Mouse (Mus musculus): ENCODE data around the gene Ginm1. TPM values are rescaled to one million over a fixed set of nuclear protein-coding genes. Genes with fewer than 3 reads are reported as not detected.

Ginm1 gene
- polyA plus RNA-seq, 1 experiment from 2014 or later: 75.7 TPM

- Histone ChIP-seq H3K4me1 (peaks cover 20% of the 10 kb centered on the region), H3K9ac (no peak overlapping the region), H3K27ac (no peak overlapping the region), H3K27me3 (no peaks in the 10 kb centered on the region), H3K4me3 (no peak overlapping the region), H3K36me3 (no peaks in the 10 kb centered on the region), H3K4me2 (no peak overlapping the region), H3K9me3 (no peaks in the 10 kb centered on the region)
- 78% methylated on average over 9 of the region's 9 CpGs for WGBS
- no peak for ATAC-seq (ENCODE audit: insufficient number of reproducible peaks, insufficient read depth, low FRiP score, low TSS enrichment, low read depth)
Measured at GRCm38 (mm10) chr10:7833377-7834165, 40.9 kb upstream of the Ginm1 start.

GRCm38 (mm10) chr10:7832171-7832676, 39.6 kb upstream of the Ginm1 start, which contains the start of gene Zc3h12d:
Gene Zc3h12d, plus strand, starts transcription at chr10:7832470.
- peak within 1 kb of the TSS; percentile 34 for H3K4me3 ChIP-seq
- ATAC-seq (ENCODE audit: insufficient number of reproducible peaks, insufficient read depth, low FRiP score, low TSS enrichment, low read depth): no peak
- 3% methylated on average over 15 of the region's 15 CpGs for WGBS
- peaks cover 13% of the 10 kb centered on the region for H3K4me1 ChIP-seq
- peak within 1 kb of the TSS; percentile 60 for H3K4me2 ChIP-seq
- H3K36me3 ChIP-seq: no peaks in the 10 kb centered on the region
- H3K9me3 ChIP-seq: no peaks in the 10 kb centered on the region
- H3K9ac ChIP-seq: peak within 1 kb of the TSS; percentile 61
- H3K27ac ChIP-seq: no peak within 1 kb of the TSS
- no peaks in the 10 kb centered on the region for H3K27me3 ChIP-seq

- Histone ChIP-seq H3K4me3 (no peak overlapping the region), H3K9me3 (no peaks in the 10 kb centered on the region), H3K9ac (no peak overlapping the region), H3K4me2 (no peak overlapping the region), H3K36me3 (peaks cover 38% of the 10 kb centered on the region), H3K4me1 (no peaks in the 10 kb centered on the region), H3K27me3 (no peaks in the 10 kb centered on the region), H3K27ac (no peak overlapping the region)
- 96% methylated on average over 9 of the region's 9 CpGs for WGBS
- ATAC-seq (ENCODE audit: insufficient number of reproducible peaks, insufficient read depth, low FRiP score, low TSS enrichment, low read depth): no peak
Measured at GRCm38 (mm10) chr10:7826106-7826505, 33.5 kb upstream of the Ginm1 start.

- H3K36me3 ChIP-seq: peaks cover 42% of the 10 kb centered on the region
Measured at GRCm38 (mm10) chr10:7825281-7825665, 32.6 kb upstream of the Ginm1 start.

GRCm38 (mm10) chr10:7824663-7825280, 32.1 kb upstream of the Ginm1 start:
- Histone ChIP-seq H3K9me3 (no peaks in the 10 kb centered on the region), H3K9ac (no peak overlapping the region), H3K27ac (no peak overlapping the region), H3K36me3 (peaks cover 42% of the 10 kb centered on the region), H3K27me3 (no peaks in the 10 kb centered on the region), H3K4me3 (no peak overlapping the region), H3K4me1 (no peaks in the 10 kb centered on the region), H3K4me2 (no peak overlapping the region)
- WGBS: 80% methylated on average over 9 of the region's 9 CpGs
- ATAC-seq (ENCODE audit: insufficient number of reproducible peaks, insufficient read depth, low FRiP score, low TSS enrichment, low read depth): no peak

More at GRCm38 (mm10) chr10:7825281-7825665, 32.6 kb upstream of the Ginm1 start:
- Histone ChIP-seq H3K27ac (no peak overlapping the region), H3K4me3 (no peak overlapping the region), H3K4me1 (no peaks in the 10 kb centered on the region), H3K4me2 (no peak overlapping the region), H3K27me3 (no peaks in the 10 kb centered on the region), H3K9me3 (no peaks in the 10 kb centered on the region), H3K9ac (no peak overlapping the region)
- ATAC-seq (ENCODE audit: insufficient number of reproducible peaks, insufficient read depth, low FRiP score, low TSS enrichment, low read depth): no peak
- 90% methylated on average over 4 of the region's 4 CpGs for WGBS

GRCm38 (mm10) chr10:7821981-7822380, 29.4 kb upstream of the Ginm1 start:
- no peaks in the 10 kb centered on the region for H3K9me3 ChIP-seq
- H3K4me3 ChIP-seq: no peak overlapping the region
- H3K36me3 ChIP-seq: peaks cover 56% of the 10 kb centered on the region
- H3K27ac ChIP-seq: no peak overlapping the region
- no peak overlapping the region for H3K4me2 ChIP-seq
- 91% methylated on average over 12 of the region's 12 CpGs for WGBS
- no peaks in the 10 kb centered on the region for H3K27me3 ChIP-seq
- H3K4me1 ChIP-seq: no peaks in the 10 kb centered on the region
- no peak overlapping the region for H3K9ac ChIP-seq
- ATAC-seq (ENCODE audit: insufficient number of reproducible peaks, insufficient read depth, low FRiP score, low TSS enrichment, low read depth): no peak

GRCm38 (mm10) chr10:7820171-7820570, 27.5 kb upstream of the Ginm1 start:
- Histone ChIP-seq H3K9ac (no peak overlapping the region), H3K4me1 (no peaks in the 10 kb centered on the region), H3K9me3 (no peaks in the 10 kb centered on the region), H3K4me2 (no peak overlapping the region), H3K4me3 (no peak overlapping the region), H3K36me3 (peaks cover 64% of the 10 kb centered on the region), H3K27ac (no peak overlapping the region), H3K27me3 (no peaks in the 10 kb centered on the region)
- no peak for ATAC-seq (ENCODE audit: insufficient number of reproducible peaks, insufficient read depth, low FRiP score, low TSS enrichment, low read depth)
- 94% methylated on average over 5 of the region's 5 CpGs for WGBS

- WGBS: 90% methylated on average over 4 of the region's 4 CpGs
- Histone ChIP-seq H3K4me1 (no peaks in the 10 kb centered on the region), H3K9ac (no peak overlapping the region), H3K9me3 (no peaks in the 10 kb centered on the region), H3K27me3 (no peaks in the 10 kb centered on the region), H3K36me3 (peaks cover 62% of the 10 kb centered on the region), H3K27ac (no peak overlapping the region), H3K4me3 (no peak overlapping the region), H3K4me2 (no peak overlapping the region)
- no peak for ATAC-seq (ENCODE audit: insufficient number of reproducible peaks, insufficient read depth, low FRiP score, low TSS enrichment, low read depth)
Measured at GRCm38 (mm10) chr10:7819603-7820002, 27.0 kb upstream of the Ginm1 start.

GRCm38 (mm10) chr10:7819156-7819555, 26.5 kb upstream of the Ginm1 start:
- Histone ChIP-seq H3K4me3 (no peak overlapping the region), H3K36me3 (peaks cover 60% of the 10 kb centered on the region), H3K27me3 (no peaks in the 10 kb centered on the region), H3K27ac (no peak overlapping the region), H3K4me1 (no peaks in the 10 kb centered on the region), H3K9me3 (no peaks in the 10 kb centered on the region), H3K9ac (no peak overlapping the region), H3K4me2 (no peak overlapping the region)
- 85% methylated on average over 4 of the region's 4 CpGs for WGBS
- ATAC-seq (ENCODE audit: insufficient number of reproducible peaks, insufficient read depth, low FRiP score, low TSS enrichment, low read depth): no peak

GRCm38 (mm10) chr10:7818676-7819075, 26.1 kb upstream of the Ginm1 start:
- H3K4me3 ChIP-seq: no peak overlapping the region
- H3K4me2 ChIP-seq: no peak overlapping the region
- no peak overlapping the region for H3K9ac ChIP-seq
- WGBS: 88% methylated on average over 4 of the region's 4 CpGs
- ATAC-seq (ENCODE audit: insufficient number of reproducible peaks, insufficient read depth, low FRiP score, low TSS enrichment, low read depth): no peak
- H3K9me3 ChIP-seq: no peaks in the 10 kb centered on the region
- H3K27ac ChIP-seq: no peak overlapping the region
- peaks cover 58% of the 10 kb centered on the region for H3K36me3 ChIP-seq
- no peaks in the 10 kb centered on the region for H3K4me1 ChIP-seq
- no peaks in the 10 kb centered on the region for H3K27me3 ChIP-seq

- H3K9me3 ChIP-seq: no peaks in the 10 kb centered on the region
- H3K27me3 ChIP-seq: no peaks in the 10 kb centered on the region
- no peak overlapping the region for H3K4me2 ChIP-seq
- H3K27ac ChIP-seq: no peak overlapping the region
- ATAC-seq (ENCODE audit: insufficient number of reproducible peaks, insufficient read depth, low FRiP score, low TSS enrichment, low read depth): no peak
- WGBS: 83% methylated on average over 2 of the region's 2 CpGs
- no peaks in the 10 kb centered on the region for H3K4me1 ChIP-seq
- peaks cover 46% of the 10 kb centered on the region for H3K36me3 ChIP-seq
- H3K4me3 ChIP-seq: no peak overlapping the region
- H3K9ac ChIP-seq: no peak overlapping the region
Measured at GRCm38 (mm10) chr10:7816476-7816875, 23.9 kb upstream of the Ginm1 start.

- ATAC-seq (ENCODE audit: insufficient number of reproducible peaks, insufficient read depth, low FRiP score, low TSS enrichment, low read depth): no peak
- peaks cover 52% of the 10 kb centered on the region for H3K36me3 ChIP-seq
- 43% methylated on average over 2 of the region's 2 CpGs for WGBS
Measured at GRCm38 (mm10) chr10:7809937-7810336, 17.3 kb upstream of the Ginm1 start.

More at GRCm38 (mm10) chr10:7809937-7810336, 17.3 kb upstream of the Ginm1 start:
- no peaks in the 10 kb centered on the region for H3K4me1 ChIP-seq
- no peaks in the 10 kb centered on the region for H3K9me3 ChIP-seq
- no peak overlapping the region for H3K4me3 ChIP-seq
- no peak overlapping the region for H3K4me2 ChIP-seq
- no peak overlapping the region for H3K27ac ChIP-seq
- H3K9ac ChIP-seq: no peak overlapping the region
- H3K27me3 ChIP-seq: no peaks in the 10 kb centered on the region

Data from embryonic facial prominence, embryonic 13.5 days (tissue).